In genomic region chr4:32918571-32918970, GRCm38 (mm10) we compare ENCODE assay signal across 18 mouse cellular contexts. TPM values are rescaled to one million over a fixed set of nuclear protein-coding genes. Genes with fewer than 3 reads are reported as not detected.
DNase-seq lines count a peak whose midpoint lies in the region; ATAC-seq lines count a peak whose summit lies in the region.
"Had no signal": no experiment of that assay in that cellular context is flagged by ENCODE, and none has a peak within 500 bp of the region (broad histone marks: within the 10 kb centered on the region; RNA-seq: fewer than 3 reads in every experiment).

No protein-coding gene starts in this region.

- H3K36me3 ChIP-seq in hindbrain, embryonic 10.5 days = peaks cover 6% of the 10 kb centered on the region
- no peaks in the 10 kb centered on the region for H3K36me3 ChIP-seq in hindbrain, embryonic 14.5 days (replicated peaks; ENCODE audit: control insufficient read depth, insufficient read depth)
- H3K36me3 ChIP-seq in forebrain, embryonic 13.5 days (ENCODE audit: poor library complexity, severe bottlenecking) = no peaks in the 10 kb centered on the region
- no peaks in the 10 kb centered on the region for H3K36me3 ChIP-seq in midbrain, embryonic 13.5 days
- H3K36me3 ChIP-seq: embryonic facial prominence, embryonic 12.5 days; heart, embryonic 12.5 days; kidney, embryonic 15.5 days had no signal

- intact Hi-C loops in heart, postnatal 10 days (cut with DNase I) = no loop called here

- no peak overlapping the region for H3K4me2 ChIP-seq in hindbrain, embryonic 14.5 days (replicated peaks)
- no peak overlapping the region for H3K4me2 ChIP-seq in forebrain, embryonic 13.5 days
- H3K4me2 ChIP-seq in midbrain, embryonic 13.5 days (replicated peaks) = no peak overlapping the region; the same call in 1 of the 2 replicates
- H3K4me2 ChIP-seq: embryonic facial prominence, embryonic 12.5 days; heart, embryonic 12.5 days; kidney, embryonic 15.5 days had no signal

- no peak for ATAC-seq in hindbrain, embryonic 14.5 days (ENCODE audit: low FRiP score)
- no peak for ATAC-seq in forebrain, embryonic 13.5 days
- no peak for ATAC-seq in midbrain, embryonic 13.5 days
- ATAC-seq: intestine, embryonic 16.5 days; Patski had no signal

- H3K9ac ChIP-seq in hindbrain, embryonic 14.5 days = no peak overlapping the region
- H3K9ac ChIP-seq in forebrain, embryonic 13.5 days = 0 out of 2 replicates have a peak overlapping the region, but pooled peaks have one; percentile 23
- H3K9ac ChIP-seq in midbrain, embryonic 13.5 days (replicated peaks) = 0 out of 2 replicates have a peak overlapping the region, but pooled peaks have one; percentile 4
- H3K9ac ChIP-seq: embryonic facial prominence, embryonic 12.5 days; heart, embryonic 12.5 days; kidney, embryonic 15.5 days had no signal

- peak overlapping the region; percentile 94 for H3K27ac ChIP-seq in hindbrain, embryonic 10.5 days
- no peak overlapping the region for H3K27ac ChIP-seq in hindbrain, embryonic 14.5 days
- H3K27ac ChIP-seq in forebrain, embryonic 13.5 days = peak overlapping the region; percentile 7; the same call in 1 of the 2 replicates
- H3K27ac ChIP-seq in midbrain, embryonic 13.5 days = peak overlapping the region; percentile 46
- H3K27ac ChIP-seq: embryonic facial prominence, embryonic 12.5 days; kidney, embryonic 15.5 days had no signal

- H3K4me1 ChIP-seq in hindbrain, embryonic 10.5 days (replicated peaks) = peaks cover 89% of the 10 kb centered on the region
- peaks cover 24% of the 10 kb centered on the region for H3K4me1 ChIP-seq in hindbrain, embryonic 14.5 days (replicated peaks; ENCODE audit: control insufficient read depth, insufficient read depth, low read length)
- H3K4me1 ChIP-seq in forebrain, embryonic 13.5 days = peaks cover 63% of the 10 kb centered on the region
- peaks cover 80% of the 10 kb centered on the region for H3K4me1 ChIP-seq in midbrain, embryonic 13.5 days (replicated peaks)

- 52% methylated on average over 5 of the region's 5 CpGs for WGBS in hindbrain, embryonic 10.5 days
- 31% methylated on average over 5 of the region's 5 CpGs for WGBS in hindbrain, embryonic 14.5 days
- WGBS in forebrain, embryonic 13.5 days = 38% methylated on average over 5 of the region's 5 CpGs
- WGBS in midbrain, embryonic 13.5 days = 42% methylated on average over 5 of the region's 5 CpGs

- no peaks in the 10 kb centered on the region for H3K27me3 ChIP-seq in hindbrain, embryonic 10.5 days (ENCODE audit: insufficient read depth, poor library complexity, severe bottlenecking)
- no peaks in the 10 kb centered on the region for H3K27me3 ChIP-seq in hindbrain, embryonic 14.5 days (ENCODE audit: control insufficient read depth, insufficient read depth, low read length)
- no peaks in the 10 kb centered on the region for H3K27me3 ChIP-seq in forebrain, embryonic 13.5 days
- no peaks in the 10 kb centered on the region for H3K27me3 ChIP-seq in midbrain, embryonic 13.5 days
- H3K27me3 ChIP-seq: embryonic facial prominence, embryonic 12.5 days; heart, embryonic 12.5 days; kidney, embryonic 15.5 days; Patski had no signal

- H3K4me3 ChIP-seq in hindbrain, embryonic 10.5 days = no peak overlapping the region; the same call in 1 of the 2 replicates
- no peak overlapping the region for H3K4me3 ChIP-seq in hindbrain, embryonic 14.5 days (replicated peaks; ENCODE audit: low read length)
- no peak overlapping the region for H3K4me3 ChIP-seq in forebrain, embryonic 13.5 days
- no peak overlapping the region for H3K4me3 ChIP-seq in midbrain, embryonic 13.5 days (replicated peaks)
- H3K4me3 ChIP-seq: embryonic facial prominence, embryonic 12.5 days; heart, embryonic 12.5 days; kidney, embryonic 15.5 days had no signal

- H3K9me3 ChIP-seq in hindbrain, embryonic 10.5 days = no peaks in the 10 kb centered on the region
- no peaks in the 10 kb centered on the region for H3K9me3 ChIP-seq in hindbrain, embryonic 14.5 days (ENCODE audit: control insufficient read depth, low read length)
- H3K9me3 ChIP-seq in forebrain, embryonic 13.5 days (replicated peaks) = no peaks in the 10 kb centered on the region
- H3K9me3 ChIP-seq in midbrain, embryonic 13.5 days = no peaks in the 10 kb centered on the region
- H3K9me3 ChIP-seq: heart, embryonic 12.5 days; kidney, embryonic 15.5 days had no signal

- DNase-seq in hindbrain, embryonic 10.5 days (ENCODE audit: low spot score) = no peak
- DNase-seq in hindbrain, embryonic 14.5 days (ENCODE audit: low spot score) = no peak
- DNase-seq in ES-CJ7 (ENCODE audit: low read depth, low spot score) = peak; percentile 48
- no peak for DNase-seq in heart, postnatal 10 days
- DNase-seq in lung, postnatal 25 days (ENCODE audit: low spot score) = no peak
- DNase-seq: B cell, adult 2 months; cerebellum, adult 9-11 months; heart, postnatal 4 days; lung, adult 18-20 months; lung, postnatal 4 days had no signal

RNA-seq across cellular contexts. Expression of gene Ankrd6, which starts 32.1 kb away (rescaled TPM):
- polyA plus RNA-seq in hindbrain, embryonic 10.5 days (2016; fragmentation: Nextera tagmentation; extraction: Ambion mirVana) = 24.0 and 27.1 TPM in 2 replicates
- polyA plus RNA-seq in hindbrain, embryonic 14.5 days (2014; fragmentation: Nextera tagmentation; extraction: Ambion mirVana) = 23.0 and 24.7 TPM in 2 replicates
- 25.4 and 27.5 TPM in 2 replicates for polyA plus RNA-seq in forebrain, embryonic 13.5 days (2015; fragmentation: Nextera tagmentation; extraction: Ambion mirVana)
- polyA plus RNA-seq in midbrain, embryonic 13.5 days (2015; fragmentation: Nextera tagmentation; extraction: Ambion mirVana) = 30.4 and 32.2 TPM in 2 replicates
- total RNA-seq in heart, postnatal 10 days (2021) = 1 to 10 TPM; 3.5 to 6.3 TPM
- total RNA-seq: neutrophil, adult 5-6 weeks had no signal
